Mouse (Mus musculus) ES-E14 (cell line): ENCODE results near the gene Topbp1. TPM values are rescaled to one million over a fixed set of nuclear protein-coding genes. Genes with fewer than 3 reads are reported as not detected.

Experiments used
- DNase-seq: peaks from one replicate; pipeline ENCODE4 v3.0.0-alpha.2; 2013; ENCODE audit warnings: low read depth, low spot score
- H3K27ac ChIP-seq: 2 replicates; pipeline ENCODE4 v1.5.1; 2012; ENCODE audit warnings: low read depth, mild to moderate bottlenecking, low read length, moderate library complexity, mixed read lengths; ENCODE audit not compliant: poor library complexity, insufficient read depth, severe bottlenecking
- H3K36me3 ChIP-seq: 2 replicates; pipeline ENCODE4 v1.6.1; 2012; ENCODE audit warnings: mild to moderate bottlenecking, low read length, moderate library complexity, mixed read lengths; ENCODE audit not compliant: control insufficient read depth, poor library complexity, insufficient read depth, severe bottlenecking
- H3K4me1 ChIP-seq, 2 experiments: fragments of 150-350 bp in 1 of 2; sonication (generic) in 1 of 2; 2 replicates each; pipeline ENCODE4 v1.6.1; 2012; ENCODE audit warnings: low read length in 2 of 2, mild to moderate bottlenecking in 1 of 2, mixed read lengths in 1 of 2; ENCODE audit not compliant: control insufficient read depth in 2 of 2, insufficient read depth in 2 of 2, poor library complexity in 1 of 2
- H3K4me3 ChIP-seq, 2 experiments: fragments of 150-350 bp in 1 of 2; sonication (generic) in 1 of 2; 2 replicates each; pipeline ENCODE4 v1.5.1; 2012; ENCODE audit warnings: low read length in 2 of 2, low read depth in 1 of 2, mild to moderate bottlenecking in 1 of 2, mixed read lengths in 1 of 2; ENCODE audit not compliant: insufficient read depth in 1 of 2, poor library complexity in 1 of 2, severe bottlenecking in 1 of 2
- H3K9ac ChIP-seq: 2 replicates; pipeline ENCODE4 v1.6.1; 2012; ENCODE audit warnings: low read depth, mild to moderate bottlenecking, low read length, mixed read lengths; ENCODE audit not compliant: poor library complexity, insufficient read depth, severe bottlenecking
- H3K9me3 ChIP-seq: fragments of 150-350 bp; sonication (generic); 2 replicates; pipeline ENCODE4 v1.6.1; 2012; ENCODE audit warnings: low read depth, mild to moderate bottlenecking, low read length; ENCODE audit not compliant: control insufficient read depth, insufficient read depth
- CHD2 ChIP-seq: IDR thresholded peaks from 2 replicates; pipeline ENCODE4 v1.6.1; 2014; ENCODE audit warnings: mild to moderate bottlenecking, low read depth, low read length, inconsistent platforms
- HCFC1 ChIP-seq: IDR thresholded peaks from 2 replicates; pipeline ENCODE4 v1.6.1; 2012; ENCODE audit warnings: low read length, inconsistent platforms, borderline replicate concordance; ENCODE audit not compliant: insufficient read depth
- MAFK ChIP-seq: IDR thresholded peaks from 2 replicates; pipeline ENCODE4 v1.6.1; 2014; ENCODE audit warnings: mild to moderate bottlenecking, low read depth, low read length, inconsistent platforms; ENCODE audit not compliant: insufficient read depth
- ZC3H11A ChIP-seq: IDR thresholded peaks from 2 replicates; pipeline ENCODE4 v1.6.1; 2012; ENCODE audit warnings: low read depth, mild to moderate bottlenecking, inconsistent platforms, low read length, borderline replicate concordance
- ZNF384 ChIP-seq: IDR thresholded peaks from 2 replicates; pipeline ENCODE4 v1.6.1; 2012; ENCODE audit warnings: low read depth, low read length, inconsistent platforms
- in situ Hi-C, 2 experiments: fragments of 600-800 bp; cut with MboI; formaldehyde crosslinking; loops; one replicate each; pipeline ENCODE4 v1.15.1; 2025; ENCODE audit warnings: low sequenced_read_pairs in 2 of 2, inconsistent platforms in 1 of 2; ENCODE audit not compliant: unreplicated experiment in 2 of 2
- total RNA-seq: library from RNA; depleted of rRNA; stranded (reverse); fragments of 300-350 nt; gene quantifications from 2 replicates; pipeline ENCODE4 v1.2.3, GENCODE M21; 2012

The Topbp1 gene
- total RNA-seq, 1 experiment = 104 TPM

DNA sequence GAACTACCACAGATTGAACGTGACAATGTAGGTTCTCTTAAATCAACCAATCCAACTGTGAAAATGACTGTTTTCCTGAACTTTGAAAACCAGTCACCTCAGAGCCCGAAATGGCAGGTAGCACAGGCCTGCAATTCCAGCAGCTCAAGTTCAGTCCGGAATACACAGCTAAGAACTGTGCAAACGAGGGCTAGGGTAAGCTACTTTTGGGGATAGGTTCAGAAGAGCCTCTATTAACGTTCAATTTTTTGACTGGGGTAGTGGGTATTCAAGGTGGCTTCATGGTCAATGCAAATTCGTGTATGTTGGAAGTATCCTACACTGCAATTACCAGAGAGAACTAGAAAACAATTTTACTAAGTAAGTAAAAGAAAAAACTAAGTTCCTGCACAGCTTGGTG lies 58.1 kb downstream of the Topbp1 start:
- in situ Hi-C loops = no loop called here
- peaks cover 21% of the 10 kb centered on the region for H3K36me3 ChIP-seq
- H3K27ac ChIP-seq = no peak overlapping the region
- peaks cover 9 to 10% of the 10 kb centered on the region in 2 experiments for H3K4me1 ChIP-seq
- TF ChIP-seq MAFK = no peak
- no peak for TF ChIP-seq ZC3H11A
- TF ChIP-seq CHD2 = no peak
- no peak for TF ChIP-seq ZNF384
- TF ChIP-seq HCFC1 = no peak
- DNase-seq = no peak
- H3K9ac ChIP-seq = peak overlapping the region; percentile 62; the same call in 1 of the 2 replicates
- H3K9me3 ChIP-seq = no peaks in the 10 kb centered on the region
- peak overlapping the region; percentile 76 to 89 for H3K4me3 ChIP-seq

DNA sequence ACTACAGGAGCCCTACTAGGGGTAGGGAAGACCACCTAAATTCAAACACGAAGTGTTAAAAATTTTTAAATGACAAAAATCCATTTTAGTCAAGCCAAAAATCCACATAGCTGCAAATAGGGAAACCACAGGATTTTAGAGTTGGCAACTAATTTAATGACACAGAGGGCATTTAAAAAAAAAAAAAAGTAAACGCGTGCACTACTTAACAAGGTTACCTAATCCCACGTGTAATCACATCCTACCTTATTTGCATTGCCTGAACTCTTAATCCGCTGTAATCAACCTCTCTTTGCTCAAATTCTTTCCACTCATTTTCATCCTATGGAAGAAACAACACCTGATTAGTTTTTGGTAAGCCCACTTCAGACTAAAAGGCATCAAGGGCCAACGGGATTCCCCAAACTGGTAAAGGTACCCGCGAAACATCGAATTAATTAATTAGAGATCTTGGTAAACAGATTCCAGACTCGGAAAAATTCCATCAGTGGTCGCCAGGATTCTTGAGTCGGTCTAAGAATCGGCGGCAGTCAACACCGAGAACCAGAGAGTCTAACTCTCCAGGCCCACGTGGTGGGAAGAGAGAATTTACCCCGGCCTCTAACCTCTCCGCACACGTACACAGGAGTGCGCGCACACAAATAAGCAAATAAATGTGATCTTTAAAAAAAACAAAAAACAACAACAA lies 58.9 kb downstream of the Topbp1 start:
- H3K27ac ChIP-seq = peak overlapping the region; percentile 92; the same call in 1 of the 2 replicates
- peak overlapping the region; percentile 98; the same call in 1 of the 2 replicates for H3K9ac ChIP-seq
- DNase-seq = no peak
- H3K4me3 ChIP-seq = peak overlapping the region; percentile 76 to 89
- no peak for TF ChIP-seq HCFC1
- no peak for TF ChIP-seq ZNF384
- TF ChIP-seq CHD2 = no peak
- TF ChIP-seq ZC3H11A = no peak
- TF ChIP-seq MAFK = no peak
- H3K4me1 ChIP-seq = peaks cover 9 to 10% of the 10 kb centered on the region in 2 experiments
- H3K9me3 ChIP-seq = no peaks in the 10 kb centered on the region
- in situ Hi-C loops = no loop called here
- peaks cover 14% of the 10 kb centered on the region for H3K36me3 ChIP-seq

DNA sequence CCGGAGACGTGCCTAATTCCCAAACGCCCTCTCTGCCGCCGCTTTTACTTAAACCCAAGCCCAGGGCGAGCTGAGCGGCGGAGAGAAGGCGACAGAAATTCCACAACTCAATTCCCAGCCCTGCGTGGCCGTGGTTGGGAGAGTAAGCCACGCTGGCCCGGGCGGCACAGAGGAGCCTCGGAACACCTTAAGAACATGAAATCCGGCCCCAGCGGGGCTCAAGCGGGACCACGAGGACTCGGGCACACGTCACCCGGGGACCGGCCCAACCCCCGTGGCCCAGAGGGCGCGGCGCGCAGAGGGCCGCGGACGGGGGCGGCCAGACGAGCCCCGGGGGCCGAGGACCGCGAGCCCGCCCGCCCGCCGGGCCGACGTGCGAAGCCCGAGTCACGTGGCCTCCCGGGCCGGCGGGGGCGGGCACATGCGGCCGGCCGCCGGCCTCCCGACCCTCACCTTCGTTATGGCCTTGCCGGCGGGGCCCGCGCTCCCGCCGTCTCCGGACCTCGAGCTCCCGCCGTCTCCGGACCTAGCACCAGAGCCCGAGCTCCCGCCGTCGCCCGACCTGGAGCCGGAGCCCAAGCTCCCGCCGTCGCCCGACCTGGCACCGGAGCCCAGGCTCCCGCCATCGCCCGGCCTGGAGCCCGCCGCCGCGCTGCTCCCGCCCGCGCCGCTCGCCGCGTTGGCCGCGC lies 59.7 kb downstream of the Topbp1 start:
- H3K9me3 ChIP-seq = no peaks in the 10 kb centered on the region
- DNase-seq = no peak
- peak overlapping the region; percentile 76 to 89 for H3K4me3 ChIP-seq
- peak overlapping the region; percentile 92 for H3K27ac ChIP-seq
- H3K9ac ChIP-seq = peak overlapping the region; percentile 98
- H3K4me1 ChIP-seq = peaks cover 9 to 10% of the 10 kb centered on the region in 2 experiments
- TF ChIP-seq HCFC1 = no peak
- TF ChIP-seq ZC3H11A = no peak
- no peak for TF ChIP-seq ZNF384
- TF ChIP-seq MAFK = no peak
- in situ Hi-C loops = no loop called here
- peaks cover 7% of the 10 kb centered on the region for H3K36me3 ChIP-seq

DNA sequence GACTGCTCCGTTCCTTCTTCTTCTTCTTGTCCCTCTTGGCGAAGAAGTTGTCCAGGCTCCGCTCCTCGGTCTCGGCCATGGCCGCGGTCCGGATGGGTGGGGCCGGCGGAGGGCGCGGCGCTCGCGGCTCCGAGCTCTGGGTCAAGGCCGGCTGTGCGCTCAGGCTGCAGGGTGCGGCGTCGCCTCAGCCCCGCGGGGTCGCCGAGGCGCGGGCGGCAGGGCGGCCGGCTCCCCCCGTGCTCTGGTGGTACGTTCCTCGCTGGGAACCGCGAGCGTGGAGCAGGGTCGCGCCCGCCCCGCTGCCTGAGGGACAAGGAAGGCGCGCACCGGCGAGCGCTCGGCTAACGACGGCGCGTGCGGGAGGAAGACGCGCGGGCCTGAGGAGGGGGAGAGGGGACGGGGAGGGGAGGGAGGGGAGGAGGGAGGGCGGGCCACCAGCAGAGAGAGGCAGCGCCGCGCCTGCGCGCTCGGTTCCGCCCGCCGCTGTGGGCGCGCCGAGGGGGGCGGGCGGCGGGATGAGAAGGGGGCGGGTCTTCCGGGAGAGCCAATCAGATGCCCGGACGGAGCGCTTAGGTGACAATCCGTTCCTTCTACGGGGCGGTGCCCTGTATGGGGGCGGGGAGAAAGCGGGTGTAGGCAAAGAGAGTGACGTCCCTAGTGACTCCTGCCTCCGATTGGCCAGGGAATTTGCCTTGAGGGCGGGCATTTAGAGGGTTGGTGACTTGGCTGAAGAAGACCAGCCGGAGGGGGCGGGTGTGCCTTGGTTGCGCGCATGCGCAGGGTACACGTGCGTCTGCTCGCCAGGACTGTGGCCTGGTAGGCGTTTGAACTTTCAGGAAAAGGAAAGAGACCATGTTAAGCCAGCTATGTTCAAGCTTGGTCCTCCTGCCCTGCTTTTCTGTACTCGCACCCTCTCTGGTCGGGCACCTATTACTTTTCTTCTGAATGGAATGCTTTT lies 60.6 kb downstream of the Topbp1 start, which contains the start of gene Cdv3:
Gene Cdv3, minus strand, starts transcription at position 551 of the 958 bp plus-strand sequence.
- TF ChIP-seq HCFC1 (0 out of 2 replicates have a peak, but pooled peaks have one; percentile 18), ZC3H11A (no peak), MAFK (no peak), CHD2 (peak; percentile 55; the same call in 1 of the 2 replicates), ZNF384 (no peak)
- Histone ChIP-seq H3K9ac (peak within 1 kb of the TSS; percentile 98), H3K9me3 (no peaks in the 10 kb centered on the region), H3K4me3 (peak within 1 kb of the TSS; percentile 76 to 89), H3K27ac (peak within 1 kb of the TSS; percentile 92), H3K36me3 (peaks cover 7% of the 10 kb centered on the region), H3K4me1 (peaks cover 9 to 10% of the 10 kb centered on the region in 2 experiments)
- in situ Hi-C loops = no loop called here
- DNase-seq = peak; percentile 100
